Mouse (Mus musculus) kidney, postnatal 36 days (tissue): ENCODE data around the gene Xrcc2.

Experiments used
- DNase-seq, 2 experiments: peaks; one replicate each; pipeline ENCODE4 v3.0.0; 2021 to 2022; ENCODE audit warnings: mixed read lengths in 2 of 2

Xrcc2 gene

GRCm38 (mm10) chr5:25668306-25668705, 37.3 kb downstream of the Xrcc2 start:
- no peak for DNase-seq

GRCm38 (mm10) chr5:25666684-25667083, 38.9 kb downstream of the Xrcc2 start:
- DNase-seq, result no peak

- peak in 1 of 2 experiments; percentile 2 for DNase-seq
Measured at GRCm38 (mm10) chr5:25666108-25666507, 39.5 kb downstream of the Xrcc2 start.

- no peak for DNase-seq
Measured at GRCm38 (mm10) chr5:25665516-25665915, 40.1 kb downstream of the Xrcc2 start.

- DNase-seq, result no peak
Measured at GRCm38 (mm10) chr5:25663165-25663564, 42.5 kb downstream of the Xrcc2 start.

- no peak for DNase-seq
Measured at GRCm38 (mm10) chr5:25654578-25654987, 51.0 kb downstream of the Xrcc2 start.

- no peak for DNase-seq
Measured at GRCm38 (mm10) chr5:25653377-25653776, 52.2 kb downstream of the Xrcc2 start.

GRCm38 (mm10) chr5:25652435-25652834, 53.2 kb downstream of the Xrcc2 start:
- no peak for DNase-seq

GRCm38 (mm10) chr5:25645661-25646364, 59.8 kb downstream of the Xrcc2 start:
- no peak for DNase-seq

- DNase-seq, result no peak
Measured at GRCm38 (mm10) chr5:25644509-25644908, 61.1 kb downstream of the Xrcc2 start.

GRCm38 (mm10) chr5:25642741-25643140, 62.9 kb downstream of the Xrcc2 start:
- DNase-seq, result no peak
